Mouse (Mus musculus) ES-Bruce4 (cell line): ENCODE data around the gene Cgnl1.

Experiments used
- CTCF ChIP-seq: IDR thresholded peaks from one replicate; pipeline ENCODE4 v1.8.1; 2011; ENCODE audit warnings: low read depth, low read length
- EP300 ChIP-seq: IDR thresholded peaks from 2 replicates; pipeline ENCODE4 v1.6.1; 2011; ENCODE audit warnings: low read depth, low read length; ENCODE audit not compliant: insufficient read depth

GRCm38 (mm10) chr9:71643611-71644010 is 127.8 kb downstream of the Cgnl1 start:
- no peak for TF ChIP-seq EP300
- peak; percentile 30 for TF ChIP-seq CTCF
